Mouse (Mus musculus): Measurements from ENCODE around the gene Kras. TPM values are rescaled to one million over a fixed set of nuclear protein-coding genes. Genes with fewer than 3 reads are reported as not detected.

Gene Kras
- polyA plus RNA-seq (2012; rRNA removed; ENCODE audit: low replicate concordance): 10.0 and 24.4 TPM in 2 replicates

DNA sequence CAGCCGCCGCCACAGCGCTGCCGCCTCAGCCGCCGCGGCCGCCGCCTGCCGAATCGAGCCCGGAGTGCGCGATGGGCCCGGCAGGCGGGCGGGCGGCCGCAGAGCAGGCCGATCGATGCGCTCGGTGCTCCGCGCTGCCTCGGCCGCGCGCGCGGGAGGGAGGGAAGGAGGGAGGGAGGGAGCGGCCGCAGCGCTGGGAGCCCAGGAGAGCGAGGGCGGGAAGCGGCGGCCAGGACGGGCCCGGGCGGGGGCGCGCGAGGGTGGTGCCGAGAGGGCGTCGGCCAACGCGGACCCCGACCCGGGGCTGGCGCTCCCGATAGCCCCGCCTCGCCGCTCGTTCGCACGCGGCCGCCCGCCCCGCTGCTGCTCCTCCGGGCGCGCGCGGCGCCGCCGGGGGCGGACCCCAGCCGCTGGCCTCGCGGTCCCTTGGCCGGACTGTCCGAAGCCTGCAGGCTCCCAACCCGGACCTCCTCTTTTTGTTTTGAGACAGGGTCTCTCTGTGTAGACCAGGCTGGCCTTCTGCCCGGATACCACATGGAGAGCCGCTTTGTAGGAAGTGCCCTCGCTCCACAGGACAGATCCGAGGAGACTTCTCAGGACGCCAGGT, at the start of gene Kras:
Kras (minus strand) TSS at position 55 of the 607 bp plus-strand sequence.

DNA sequence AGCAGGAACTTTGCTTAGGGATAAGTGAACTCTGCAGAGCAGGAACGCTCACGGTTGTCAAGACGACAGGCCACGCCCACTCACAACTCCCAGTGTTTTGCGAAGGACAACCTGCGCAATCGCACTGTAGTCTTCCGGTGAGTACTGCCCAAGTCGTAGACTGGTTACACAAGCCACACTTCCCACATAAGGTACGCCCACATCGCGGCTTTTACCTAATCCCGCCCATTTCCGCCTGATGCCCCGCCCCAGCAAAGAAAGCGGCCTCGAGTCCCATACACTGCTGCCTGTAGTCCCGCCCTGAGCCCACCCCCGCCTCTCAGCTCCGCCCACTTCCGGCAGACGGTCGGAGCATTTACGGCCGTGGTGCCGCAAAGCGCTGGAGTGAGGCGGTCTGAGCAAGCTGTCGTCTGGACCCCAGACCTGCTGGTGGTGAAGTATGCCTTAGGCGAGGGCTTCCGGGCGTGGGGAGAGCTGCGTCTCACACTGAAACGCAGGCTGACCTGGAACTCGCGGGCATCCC, 39.2 kb downstream of the Kras start, which contains the start of the genes Casc1 and Etfrf1:
Casc1 (minus strand) TSS at position 190 of the 523 bp plus-strand sequence.
Etfrf1 (plus strand) TSS at position 319 of the 523 bp plus-strand sequence.

Other genes starting within 250 kb of the Kras start
- 0.78 and 1.3 TPM in 2 replicates for gene Bcat1, start 174.1 kb downstream of the Kras start, polyA plus RNA-seq (2012; rRNA removed; ENCODE audit: low replicate concordance)
- gene Lrmp, start 134.6 kb downstream of the Kras start, polyA plus RNA-seq (2012; rRNA removed; ENCODE audit: low replicate concordance): 41.2 and 51.1 TPM in 2 replicates
- gene Casc1, start 39.2 kb downstream of the Kras start, polyA plus RNA-seq (2012; rRNA removed; ENCODE audit: low replicate concordance): 0.16 and 0.23 TPM in 2 replicates
- gene Etfrf1, start 39.1 kb downstream of the Kras start, polyA plus RNA-seq (2012; rRNA removed; ENCODE audit: low replicate concordance): 6.1 and 25.7 TPM in 2 replicates

Data from mammary gland, adult 2 months (tissue).